Mouse (Mus musculus) thymus, adult 2 months (tissue): Measurements from ENCODE around the gene Kdm6b.

ENCODE experiments used
- CTCF ChIP-seq: fragments of 200-500 bp; IDR thresholded peaks from 2 replicates; pipeline ENCODE4 v1.5.1; 2012; ENCODE audit warnings: mild to moderate bottlenecking, control low read depth, low read length, moderate library complexity, borderline replicate concordance; ENCODE audit not compliant: control insufficient read depth, poor library complexity, insufficient read depth; ENCODE audit errors: extremely low read depth
- POLR2A ChIP-seq: fragments of 200-500 bp; IDR thresholded peaks from 2 replicates; pipeline ENCODE4 v1.6.1; 2012; ENCODE audit warnings: mild to moderate bottlenecking, low read length, control low read depth, moderate library complexity; ENCODE audit not compliant: control insufficient read depth, poor library complexity, insufficient read depth; ENCODE audit errors: extremely low read depth

- TF ChIP-seq CTCF (no peak), POLR2A (no peak)
Observed at GRCm38 (mm10) chr11:69356544-69356943, 56.9 kb downstream of the Kdm6b start.
